Mouse (Mus musculus) liver, embryonic 12.5 days (tissue): ENCODE data around the gene Scgb1b3. TPM values are rescaled to one million over a fixed set of nuclear protein-coding genes. Genes with fewer than 3 reads are reported as not detected.

Experiments
- ATAC-seq: fragments of 200-750 bp; cut with Nextera tagmentation; 2 replicates; pipeline ENCODE4 v1.8.0; 2017; ENCODE audit warnings: moderate number of reproducible peaks, mild to moderate bottlenecking, moderate library complexity
- H3K27ac ChIP-seq: fragments of 300-500 bp; sonication (generic); 2 replicates; pipeline ENCODE4 v1.5.1; 2016; ENCODE audit warnings: mild to moderate bottlenecking
- H3K27me3 ChIP-seq: fragments of 300-500 bp; sonication (generic); replicated peaks from 2 replicates; pipeline ENCODE4 v1.6.1; 2016; ENCODE audit warnings: mild to moderate bottlenecking, moderate library complexity
- H3K36me3 ChIP-seq: fragments of 300-500 bp; sonication (generic); 2 replicates; pipeline ENCODE4 v1.6.1; 2016; ENCODE audit warnings: mild to moderate bottlenecking, moderate library complexity
- H3K4me1 ChIP-seq: fragments of 300-500 bp; sonication (generic); 2 replicates; pipeline ENCODE4 v1.6.1; 2016
- H3K4me2 ChIP-seq: fragments of 300-500 bp; sonication (generic); 2 replicates; pipeline ENCODE4 v1.6.1; 2016; ENCODE audit warnings: mild to moderate bottlenecking, moderate library complexity
- H3K4me3 ChIP-seq: fragments of 300-500 bp; sonication (generic); 2 replicates; pipeline ENCODE4 v1.5.1; 2016; ENCODE audit warnings: mild to moderate bottlenecking, moderate library complexity
- H3K9ac ChIP-seq: fragments of 300-500 bp; sonication (generic); 2 replicates; pipeline ENCODE4 v1.6.1; 2016; ENCODE audit warnings: mild to moderate bottlenecking, moderate library complexity
- H3K9me3 ChIP-seq: fragments of 300-500 bp; sonication (generic); replicated peaks from 2 replicates; pipeline ENCODE4 v1.6.1; 2016; ENCODE audit warnings: mild to moderate bottlenecking, moderate library complexity
- WGBS: fragments of 180-500 bp; shearing (Covaris S2); methylation state at CpG from one replicate; pipeline ENCODE4 v1.1.7; 2016; ENCODE audit not compliant: insufficient replicate concordance; 5-methylcytosine and 5-hydroxymethylcytosine counted together
- polyA plus RNA-seq: library from polyadenylated mRNA; unstranded; fragments of >200 nt; fragmentation: Nextera tagmentation; extraction: Ambion mirVana; gene quantifications from 2 replicates; pipeline ENCODE4 v1.2.1, GENCODE M21; 2016

Scgb1b3 gene
- polyA plus RNA-seq, result not detected in 2 replicates

GRCm38 (mm10) chr7:31375292-31375691 is at the start of gene Scgb1b3:
Gene Scgb1b3 (plus strand): TSS chr7:31375592.
- H3K9ac ChIP-seq, result no peak within 1 kb of the TSS
- no peak for ATAC-seq
- H3K4me3 ChIP-seq, result no peak within 1 kb of the TSS
- H3K4me2 ChIP-seq, result no peak within 1 kb of the TSS
- H3K4me1 ChIP-seq, result no peaks in the 10 kb centered on the region
- no peaks in the 10 kb centered on the region for H3K36me3 ChIP-seq
- H3K27ac ChIP-seq, result no peak within 1 kb of the TSS
- peaks cover 25% of the 10 kb centered on the region for H3K9me3 ChIP-seq
- WGBS, result 45% methylated on average over 3 of the region's 3 CpGs
- no peaks in the 10 kb centered on the region for H3K27me3 ChIP-seq

- 43% methylated on average over 4 of the region's 4 CpGs for WGBS
- no peaks in the 10 kb centered on the region for H3K4me1 ChIP-seq
- no peak for ATAC-seq
Measured at GRCm38 (mm10) chr7:31362022-31362560, 13.3 kb upstream of the Scgb1b3 start, which contains the start of gene Scgb2b3. Gene Scgb2b3 (minus strand): TSS chr7:31362072.

More at GRCm38 (mm10) chr7:31362022-31362560, 13.3 kb upstream of the Scgb1b3 start, which contains the start of gene Scgb2b3:
- no peak within 1 kb of the TSS for H3K9ac ChIP-seq
- H3K27ac ChIP-seq, result no peak within 1 kb of the TSS
- H3K36me3 ChIP-seq, result no peaks in the 10 kb centered on the region
- no peak within 1 kb of the TSS for H3K4me3 ChIP-seq
- no peak within 1 kb of the TSS for H3K4me2 ChIP-seq
- H3K27me3 ChIP-seq, result no peaks in the 10 kb centered on the region
- peaks cover 19% of the 10 kb centered on the region for H3K9me3 ChIP-seq

Other genes with a start within 250 kb of the Scgb1b3 start
- 0.97 and 1.2 TPM in 2 replicates for gene Scn1b, start 248.6 kb upstream of the Scgb1b3 start, polyA plus RNA-seq
- gene Gramd1a, start 219.7 kb upstream of the Scgb1b3 start, polyA plus RNA-seq, result 20.3 and 21.2 TPM in 2 replicates
- not detected in 2 replicates for gene Scgb2b2, start 85.1 kb upstream of the Scgb1b3 start, polyA plus RNA-seq
- not detected in 2 replicates for gene Scgb1b2, start 83.8 kb upstream of the Scgb1b3 start, polyA plus RNA-seq
- not detected in 2 replicates for gene Scgb2b3, start 13.5 kb upstream of the Scgb1b3 start, polyA plus RNA-seq